Mouse (Mus musculus): Measurements from ENCODE around the gene Pola2. TPM values are rescaled to one million over a fixed set of nuclear protein-coding genes. Genes with fewer than 3 reads are reported as not detected.

Pola2 gene
- polyA plus RNA-seq, 1 experiment from 2014 or later: 57.4 TPM

- Histone ChIP-seq H3K27ac (replicated peaks) (no peak overlapping the region), H3K4me3 (peak overlapping the region; percentile 67; the same call in 1 of the 2 replicates)
These were observed 1.4 kb downstream of the Pola2 start for GRCm38 (mm10) chr19:5962651-5963050.

GRCm38 (mm10) chr19:5957371-5957770, 6.6 kb downstream of the Pola2 start:
- Histone ChIP-seq H3K27ac (replicated peaks) (no peak overlapping the region), H3K9me3 (no peaks in the 10 kb centered on the region), H3K9ac (replicated peaks) (no peak overlapping the region), H3K4me2 (replicated peaks) (no peak overlapping the region), H3K36me3 (peaks cover 53% of the 10 kb centered on the region), H3K27me3 (no peaks in the 10 kb centered on the region), H3K4me3 (no peak overlapping the region), H3K4me1 (peaks cover 6% of the 10 kb centered on the region; the same call in 1 of the 2 replicates)
- 82% methylated on average over 5 of the region's 5 CpGs for WGBS
- ATAC-seq (ENCODE audit: low FRiP score, low read depth): no peak

More at GRCm38 (mm10) chr19:5962651-5963050, 1.4 kb downstream of the Pola2 start:
- Histone ChIP-seq H3K36me3 (peaks cover 19% of the 10 kb centered on the region), H3K9ac (replicated peaks) (peak overlapping the region; percentile 72), H3K27me3 (no peaks in the 10 kb centered on the region), H3K9me3 (no peaks in the 10 kb centered on the region), H3K4me2 (replicated peaks) (peak overlapping the region; percentile 92), H3K4me1 (peaks cover 25% of the 10 kb centered on the region)
- whole genome bisulfite sequencing: 18% methylated on average over 1 of the region's 1 CpGs
- no peak for ATAC-seq (ENCODE audit: low FRiP score, low read depth)

GRCm38 (mm10) chr19:5956685-5957084, 7.3 kb downstream of the Pola2 start:
- no peaks in the 10 kb centered on the region for H3K27me3 ChIP-seq
- H3K9ac ChIP-seq (replicated peaks): no peak overlapping the region
- no peak overlapping the region for H3K4me2 ChIP-seq (replicated peaks)
- no peak overlapping the region for H3K27ac ChIP-seq (replicated peaks)
- 33% methylated on average over 3 of the region's 3 CpGs for WGBS
- peaks cover 60% of the 10 kb centered on the region for H3K36me3 ChIP-seq
- H3K4me3 ChIP-seq: no peak overlapping the region
- H3K4me1 ChIP-seq: 0 out of 2 replicates have a peak, but pooled peaks cover 3% of the 10 kb centered on the region
- ATAC-seq (ENCODE audit: low FRiP score, low read depth): no peak
- no peaks in the 10 kb centered on the region for H3K9me3 ChIP-seq

GRCm38 (mm10) chr19:5955704-5956670, 8.0 kb downstream of the Pola2 start:
- H3K27me3 ChIP-seq: no peaks in the 10 kb centered on the region
- no peaks in the 10 kb centered on the region for H3K9me3 ChIP-seq
- H3K9ac ChIP-seq (replicated peaks): no peak overlapping the region
- no peak for ATAC-seq (ENCODE audit: low FRiP score, low read depth)
- no peaks in the 10 kb centered on the region for H3K4me1 ChIP-seq
- H3K4me2 ChIP-seq (replicated peaks): no peak overlapping the region
- H3K36me3 ChIP-seq: peaks cover 65% of the 10 kb centered on the region
- no peak overlapping the region for H3K27ac ChIP-seq (replicated peaks)
- no peak overlapping the region for H3K4me3 ChIP-seq
- 94% methylated on average over 28 of the region's 28 CpGs for WGBS

- Histone ChIP-seq H3K9me3 (no peaks in the 10 kb centered on the region), H3K27ac (replicated peaks) (no peak overlapping the region), H3K4me1 (no peaks in the 10 kb centered on the region), H3K36me3 (peaks cover 71% of the 10 kb centered on the region), H3K4me2 (replicated peaks) (no peak overlapping the region), H3K27me3 (no peaks in the 10 kb centered on the region), H3K4me3 (no peak overlapping the region), H3K9ac (replicated peaks) (no peak overlapping the region)
- 93% methylated on average over 10 of the region's 10 CpGs for WGBS
- ATAC-seq (ENCODE audit: low FRiP score, low read depth): no peak
These were observed 9.1 kb downstream of the Pola2 start for GRCm38 (mm10) chr19:5954936-5955335.

- Histone ChIP-seq H3K4me3 (no peak overlapping the region), H3K9me3 (no peaks in the 10 kb centered on the region), H3K36me3 (peaks cover 77% of the 10 kb centered on the region), H3K9ac (replicated peaks) (no peak overlapping the region), H3K4me1 (no peaks in the 10 kb centered on the region), H3K4me2 (replicated peaks) (no peak overlapping the region), H3K27ac (replicated peaks) (no peak overlapping the region), H3K27me3 (no peaks in the 10 kb centered on the region)
- WGBS: 88% methylated on average over 22 of the region's 22 CpGs
- ATAC-seq (ENCODE audit: low FRiP score, low read depth): no peak
These were observed 9.8 kb downstream of the Pola2 start for GRCm38 (mm10) chr19:5954031-5954710.

GRCm38 (mm10) chr19:5953201-5953770, 10.7 kb downstream of the Pola2 start:
- Histone ChIP-seq H3K36me3 (peaks cover 79% of the 10 kb centered on the region), H3K4me2 (replicated peaks) (no peak overlapping the region), H3K9ac (replicated peaks) (no peak overlapping the region), H3K4me3 (no peak overlapping the region), H3K27ac (replicated peaks) (no peak overlapping the region), H3K27me3 (no peaks in the 10 kb centered on the region), H3K4me1 (no peaks in the 10 kb centered on the region), H3K9me3 (no peaks in the 10 kb centered on the region)
- WGBS: 95% methylated on average over 19 of the region's 19 CpGs
- no peak for ATAC-seq (ENCODE audit: low FRiP score, low read depth)

- Histone ChIP-seq H3K36me3 (peaks cover 84% of the 10 kb centered on the region), H3K27ac (replicated peaks) (no peak overlapping the region), H3K4me2 (replicated peaks) (no peak overlapping the region), H3K9ac (replicated peaks) (no peak overlapping the region), H3K27me3 (no peaks in the 10 kb centered on the region), H3K4me3 (no peak overlapping the region), H3K4me1 (no peaks in the 10 kb centered on the region), H3K9me3 (no peaks in the 10 kb centered on the region)
- 88% methylated on average over 13 of the region's 13 CpGs for WGBS
- no peak for ATAC-seq (ENCODE audit: low FRiP score, low read depth)
These were observed 11.8 kb downstream of the Pola2 start for GRCm38 (mm10) chr19:5952071-5952691.

- H3K9me3 ChIP-seq: no peaks in the 10 kb centered on the region
- no peaks in the 10 kb centered on the region for H3K4me1 ChIP-seq
- 94% methylated on average over 16 of the region's 16 CpGs for WGBS
- no peak for ATAC-seq (ENCODE audit: low FRiP score, low read depth)
- H3K36me3 ChIP-seq: peaks cover 88% of the 10 kb centered on the region
- no peak overlapping the region for H3K27ac ChIP-seq (replicated peaks)
- H3K27me3 ChIP-seq: no peaks in the 10 kb centered on the region
- no peak overlapping the region for H3K4me3 ChIP-seq
- no peak overlapping the region for H3K4me2 ChIP-seq (replicated peaks)
- no peak overlapping the region for H3K9ac ChIP-seq (replicated peaks)
These were observed 12.4 kb downstream of the Pola2 start for GRCm38 (mm10) chr19:5951631-5952030.

GRCm38 (mm10) chr19:5950218-5950617, 13.8 kb downstream of the Pola2 start:
- H3K36me3 ChIP-seq: peaks cover 91% of the 10 kb centered on the region
- no peak overlapping the region for H3K27ac ChIP-seq (replicated peaks)
- H3K4me3 ChIP-seq: no peak overlapping the region
- H3K9me3 ChIP-seq: no peaks in the 10 kb centered on the region
- H3K9ac ChIP-seq (replicated peaks): 0 out of 2 replicates have a peak overlapping the region, but pooled peaks have one; percentile 12
- no peaks in the 10 kb centered on the region for H3K27me3 ChIP-seq
- ATAC-seq (ENCODE audit: low FRiP score, low read depth): no peak
- WGBS: 96% methylated on average over 11 of the region's 11 CpGs
- H3K4me2 ChIP-seq (replicated peaks): no peak overlapping the region
- no peaks in the 10 kb centered on the region for H3K4me1 ChIP-seq

GRCm38 (mm10) chr19:5945891-5946290, 18.1 kb downstream of the Pola2 start:
- Histone ChIP-seq H3K27me3 (no peaks in the 10 kb centered on the region), H3K4me1 (no peaks in the 10 kb centered on the region), H3K27ac (replicated peaks) (no peak overlapping the region), H3K9me3 (no peaks in the 10 kb centered on the region), H3K36me3 (peaks cover 79% of the 10 kb centered on the region), H3K4me2 (replicated peaks) (no peak overlapping the region), H3K9ac (replicated peaks) (no peak overlapping the region), H3K4me3 (no peak overlapping the region)
- WGBS: 87% methylated on average over 8 of the region's 8 CpGs
- ATAC-seq (ENCODE audit: low FRiP score, low read depth): no peak
